Mouse (Mus musculus) thymus, postnatal 4 days (tissue): ENCODE measurements around the gene Mast4.
"Not testable (repeated sequence)": the region's sequence is repeated elsewhere in the genome, so short reads cannot be mapped to it uniquely, and the experiment has no call there.

ENCODE experiments used
- DNase-seq: peaks from one replicate; pipeline ENCODE4 v3.0.0; 2021

The Mast4 gene

DNA sequence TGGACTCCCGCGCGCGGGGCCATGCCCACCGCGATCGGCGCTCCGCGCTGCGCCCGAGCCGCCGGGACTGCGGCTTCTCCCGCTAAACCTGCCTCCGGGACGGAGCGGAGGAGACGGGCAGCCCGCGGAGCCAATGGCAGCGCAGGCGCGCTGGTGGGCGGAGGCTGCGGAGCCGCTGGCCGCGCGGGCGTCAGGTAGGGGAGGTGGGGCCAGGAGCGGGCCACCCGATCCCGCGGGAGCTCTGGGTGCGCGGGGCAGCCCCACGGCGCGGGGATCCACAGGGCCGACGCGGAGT lies at the start of gene Mast4:
Gene Mast4, minus strand, starts transcription at position 106 of the 295 bp plus-strand sequence.
- DNase-seq = peak; percentile 77

DNA sequence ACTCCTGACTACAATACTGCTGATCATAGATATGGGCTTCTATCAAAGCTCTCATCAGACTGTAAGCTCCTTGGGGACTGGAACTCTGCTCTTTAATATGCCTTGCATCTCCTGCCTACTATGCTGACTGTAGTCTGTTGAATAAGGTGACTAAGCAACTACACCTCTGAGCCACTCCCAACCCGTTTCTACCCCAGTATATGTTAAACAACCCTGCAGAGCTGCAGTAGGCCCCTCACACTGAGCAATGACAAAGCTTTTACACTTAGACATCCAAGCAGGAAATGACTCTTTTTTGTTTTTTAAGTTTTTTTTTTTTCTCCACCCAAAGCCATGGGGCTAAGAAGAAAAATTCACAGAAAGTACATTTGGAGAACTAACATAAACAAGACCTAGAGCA lies 40.2 kb upstream of the Mast4 start:
- no peak for DNase-seq

DNA sequence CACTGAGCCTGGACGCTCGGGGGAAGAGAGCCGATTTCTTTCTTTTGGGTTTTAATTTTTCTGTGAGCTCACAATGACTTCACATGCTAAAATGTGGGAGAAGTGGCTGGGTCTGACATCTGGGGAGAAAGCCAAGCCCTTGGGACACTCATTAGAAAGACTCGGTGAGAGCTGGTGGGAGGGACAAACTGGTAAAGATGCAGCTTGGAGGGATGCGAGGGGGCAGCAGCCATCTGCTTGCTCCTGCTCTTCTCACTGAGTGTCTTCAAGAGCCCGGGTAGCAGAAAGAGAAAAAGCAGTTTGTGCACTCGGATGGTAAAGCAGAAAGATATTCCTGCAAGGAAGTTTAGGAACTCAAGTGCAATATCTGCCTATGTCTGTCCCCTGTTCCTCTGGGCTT lies 34.9 kb upstream of the Mast4 start:
- no peak for DNase-seq

DNA sequence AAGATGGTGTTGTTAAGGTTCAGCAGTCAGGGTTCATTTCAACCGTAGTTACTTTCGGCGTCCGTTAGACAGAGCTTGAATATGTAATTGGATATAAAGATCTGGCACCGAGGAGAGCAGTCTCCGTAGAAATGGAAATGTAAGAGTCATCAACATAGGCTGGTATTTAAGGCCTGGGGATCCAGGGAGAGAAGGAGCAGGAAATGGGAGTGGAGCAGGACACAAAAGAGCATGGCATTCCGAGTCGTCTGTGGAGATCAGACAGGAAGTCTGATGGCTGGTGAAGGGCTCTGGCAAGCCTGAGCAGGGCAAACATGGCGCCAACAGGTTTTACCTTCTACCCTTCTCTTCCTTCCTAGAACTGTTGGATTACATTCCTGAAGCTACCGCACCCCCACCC lies 28.9 kb upstream of the Mast4 start:
- no peak for DNase-seq

DNA sequence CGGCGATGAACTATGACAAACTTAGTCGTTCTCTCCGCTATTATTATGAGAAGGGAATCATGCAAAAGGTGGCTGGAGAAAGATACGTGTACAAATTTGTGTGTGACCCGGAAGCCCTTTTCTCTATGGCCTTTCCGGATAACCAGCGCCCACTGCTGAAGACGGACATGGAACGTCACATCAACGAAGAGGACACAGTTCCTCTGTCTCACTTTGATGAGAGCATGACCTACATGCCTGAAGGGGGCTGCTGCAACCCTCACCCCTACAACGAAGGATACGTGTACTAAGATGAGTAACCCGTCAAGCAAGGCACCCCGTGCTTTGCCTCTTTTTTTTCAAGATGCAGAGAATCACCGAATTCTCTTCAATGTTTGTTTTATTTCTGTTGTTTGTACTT lies 23.1 kb upstream of the Mast4 start:
- DNase-seq = not testable (repeated sequence)

DNA sequence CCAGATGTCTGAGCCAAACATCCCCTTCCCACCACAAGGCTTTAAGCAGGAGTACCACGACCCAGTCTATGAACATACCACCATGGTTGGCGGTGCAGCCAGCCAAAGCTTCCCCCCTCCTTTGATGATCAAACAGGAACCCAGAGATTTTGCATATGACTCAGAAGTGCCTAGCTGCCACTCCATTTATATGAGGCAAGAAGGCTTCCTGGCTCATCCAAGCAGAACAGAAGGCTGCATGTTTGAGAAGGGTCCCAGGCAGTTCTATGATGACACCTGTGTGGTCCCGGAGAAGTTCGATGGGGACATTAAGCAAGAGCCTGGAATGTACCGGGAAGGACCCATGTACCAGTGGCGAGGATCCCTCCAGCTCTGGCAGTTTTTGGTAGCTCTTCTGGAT lies 22.6 kb upstream of the Mast4 start:
- DNase-seq = not testable (repeated sequence)

DNA sequence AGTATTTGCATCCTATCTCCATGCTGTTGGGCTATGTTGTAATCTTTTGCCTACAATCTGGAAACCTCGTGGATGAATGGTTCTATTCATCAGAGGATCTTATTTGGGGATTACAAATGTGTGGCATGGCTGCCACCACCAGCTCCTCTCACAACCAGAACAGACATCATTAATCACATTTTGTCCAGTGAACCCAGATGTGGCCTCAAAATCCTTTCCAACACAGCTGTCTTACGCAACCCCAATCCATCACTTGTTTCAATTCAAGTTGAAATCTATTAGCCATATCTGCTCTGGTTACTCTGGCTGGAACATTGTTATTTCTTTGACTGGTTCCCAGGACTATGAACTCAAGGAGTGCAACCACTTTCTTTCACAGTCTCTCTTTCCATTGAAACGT lies 20.4 kb upstream of the Mast4 start:
- DNase-seq = no peak

DNA sequence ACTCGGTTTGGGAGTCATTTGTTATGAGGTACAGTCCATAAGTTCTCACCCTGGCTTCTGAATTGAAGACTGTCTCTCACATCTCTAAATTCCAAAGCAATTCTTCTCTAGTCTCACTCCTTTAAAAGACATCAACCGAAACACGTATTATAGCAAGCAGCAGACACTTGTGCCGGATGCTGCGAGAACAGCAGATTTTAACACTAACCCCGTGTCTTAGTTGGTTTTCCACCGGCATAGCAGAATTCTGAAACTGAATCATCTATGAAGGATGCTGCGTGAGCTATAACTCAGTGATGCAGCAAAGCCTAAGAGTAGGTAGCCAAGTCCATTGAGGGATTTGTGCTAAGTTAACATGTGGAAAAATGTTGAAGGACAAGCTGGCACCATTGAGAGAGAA lies 10.5 kb upstream of the Mast4 start:
- no peak for DNase-seq

DNA sequence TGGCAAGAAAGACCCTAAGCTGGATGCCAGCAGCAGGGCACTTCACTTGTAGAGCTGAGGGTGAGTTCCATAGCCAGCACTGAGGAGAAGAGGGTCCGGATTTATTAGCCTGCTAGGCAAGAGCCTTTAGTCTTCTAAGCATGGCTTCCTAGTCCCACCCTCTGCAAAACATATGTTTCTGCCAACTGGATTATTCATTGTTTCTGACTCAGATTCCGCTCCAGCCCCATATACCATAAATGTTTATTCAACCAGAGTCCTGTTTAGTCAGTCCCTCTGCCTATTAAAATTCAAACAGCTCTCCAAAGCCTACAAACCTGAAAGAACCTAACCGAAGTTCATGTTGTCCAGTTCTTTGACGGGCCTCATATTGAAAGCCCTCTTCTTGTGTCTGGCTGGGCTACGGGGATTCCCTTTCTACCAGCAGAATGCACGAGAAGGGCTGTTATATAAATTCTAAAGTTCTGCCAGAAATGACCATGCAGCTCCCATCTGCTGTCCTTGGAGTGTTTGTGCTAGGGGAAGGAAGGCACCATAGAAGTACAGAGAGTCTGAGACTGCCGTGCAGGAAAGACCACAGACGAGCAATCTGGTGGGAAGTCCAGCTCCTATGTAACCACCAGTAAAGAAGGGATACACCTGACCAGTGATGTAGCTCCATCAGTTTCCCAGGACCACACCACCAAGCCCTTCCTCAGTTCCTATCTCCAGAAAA lies 9.9 kb upstream of the Mast4 start:
- no peak for DNase-seq

DNA sequence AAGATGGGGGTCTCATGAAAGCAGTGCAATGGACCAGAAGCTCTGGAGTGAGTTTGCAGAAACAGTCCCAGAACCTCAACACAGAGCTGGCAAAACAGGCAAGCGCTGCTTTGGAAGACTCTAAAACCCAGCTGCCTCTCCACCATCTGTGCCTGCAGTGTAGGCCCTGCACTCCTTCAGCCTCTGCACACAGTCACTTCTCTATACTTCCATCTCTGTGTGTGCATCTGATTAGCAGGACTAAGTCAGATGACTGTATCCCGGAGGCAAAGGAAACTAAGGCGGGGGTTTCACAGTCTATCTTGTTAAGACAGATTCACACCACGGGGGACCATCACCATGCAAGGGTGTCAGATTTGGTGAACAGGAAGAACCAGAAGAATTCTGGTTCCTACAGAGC lies 6.7 kb upstream of the Mast4 start:
- no peak for DNase-seq

DNA sequence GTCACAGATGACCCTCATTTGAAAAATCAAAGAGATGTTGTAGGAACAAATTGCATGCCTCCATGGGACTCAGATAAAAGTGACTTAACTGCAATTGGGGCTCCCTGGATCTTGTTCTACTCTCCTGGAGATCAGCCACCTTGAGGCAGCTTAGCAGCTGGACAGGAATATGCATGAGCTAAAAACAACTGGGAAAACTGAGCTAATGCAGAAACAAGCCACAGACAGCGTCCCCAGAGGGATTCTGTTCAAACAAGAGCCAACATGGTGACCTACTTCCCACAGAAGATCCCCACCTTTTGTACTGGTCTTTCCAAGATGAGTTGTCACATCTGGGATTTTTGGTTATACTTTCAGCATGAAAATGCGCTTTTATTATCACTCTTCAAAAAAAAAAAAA lies 4.3 kb upstream of the Mast4 start:
- DNase-seq = no peak

DNA sequence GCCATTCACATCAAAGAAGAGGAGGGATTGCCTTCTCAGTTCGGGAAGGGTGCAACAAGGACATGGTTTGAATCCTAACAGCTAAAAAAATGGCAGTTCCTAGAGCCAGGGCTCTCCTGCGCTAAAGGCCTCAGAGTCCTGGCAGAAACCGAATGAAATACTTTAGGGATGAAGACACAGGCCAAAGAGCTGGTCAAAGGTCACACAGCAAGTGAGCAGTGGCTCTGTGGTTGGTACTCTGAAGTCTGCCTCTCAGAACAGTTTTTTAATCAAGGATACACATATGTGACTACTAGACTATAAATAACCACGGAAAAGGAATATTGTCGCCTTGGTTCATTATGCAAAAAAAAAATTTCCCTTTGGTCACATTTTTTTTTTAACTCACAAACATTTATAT lies 1.9 kb upstream of the Mast4 start:
- DNase-seq = no peak

DNA sequence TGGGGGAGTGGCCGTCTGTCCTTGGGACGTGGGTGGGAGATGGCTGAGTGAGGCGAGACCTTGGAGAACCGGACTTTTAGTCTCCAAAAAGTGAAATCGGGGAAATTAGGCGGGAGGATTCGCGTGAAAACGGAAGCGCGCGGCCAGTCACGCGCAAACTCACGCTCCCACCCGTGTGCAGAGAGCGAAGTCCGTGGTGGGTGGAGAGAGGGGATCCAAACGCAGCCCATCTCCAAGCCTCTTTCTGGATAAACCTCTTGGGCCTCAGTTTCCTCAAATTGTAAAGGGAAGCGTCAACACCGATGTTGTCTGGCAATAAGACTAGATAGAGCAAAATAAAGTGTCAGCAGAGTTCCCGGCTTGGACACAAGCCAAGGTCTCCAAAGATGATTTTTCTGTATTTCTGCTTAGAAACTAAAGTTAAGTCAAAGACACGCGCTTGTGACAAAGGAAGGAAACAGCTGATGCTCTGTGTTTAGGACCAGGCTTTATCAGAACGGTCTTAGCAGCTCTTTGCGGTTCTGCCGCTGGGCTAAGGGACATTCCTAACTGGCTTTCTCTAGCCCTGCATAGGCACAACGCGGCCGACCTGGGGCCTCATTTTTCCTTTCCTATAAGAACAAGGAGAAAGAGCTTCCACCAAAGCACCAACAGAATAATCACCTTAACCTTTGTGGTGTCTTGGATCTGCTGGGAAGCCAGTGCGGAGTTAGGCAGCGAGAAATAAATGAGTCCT lies 594 bp upstream of the Mast4 start:
- DNase-seq = no peak

DNA sequence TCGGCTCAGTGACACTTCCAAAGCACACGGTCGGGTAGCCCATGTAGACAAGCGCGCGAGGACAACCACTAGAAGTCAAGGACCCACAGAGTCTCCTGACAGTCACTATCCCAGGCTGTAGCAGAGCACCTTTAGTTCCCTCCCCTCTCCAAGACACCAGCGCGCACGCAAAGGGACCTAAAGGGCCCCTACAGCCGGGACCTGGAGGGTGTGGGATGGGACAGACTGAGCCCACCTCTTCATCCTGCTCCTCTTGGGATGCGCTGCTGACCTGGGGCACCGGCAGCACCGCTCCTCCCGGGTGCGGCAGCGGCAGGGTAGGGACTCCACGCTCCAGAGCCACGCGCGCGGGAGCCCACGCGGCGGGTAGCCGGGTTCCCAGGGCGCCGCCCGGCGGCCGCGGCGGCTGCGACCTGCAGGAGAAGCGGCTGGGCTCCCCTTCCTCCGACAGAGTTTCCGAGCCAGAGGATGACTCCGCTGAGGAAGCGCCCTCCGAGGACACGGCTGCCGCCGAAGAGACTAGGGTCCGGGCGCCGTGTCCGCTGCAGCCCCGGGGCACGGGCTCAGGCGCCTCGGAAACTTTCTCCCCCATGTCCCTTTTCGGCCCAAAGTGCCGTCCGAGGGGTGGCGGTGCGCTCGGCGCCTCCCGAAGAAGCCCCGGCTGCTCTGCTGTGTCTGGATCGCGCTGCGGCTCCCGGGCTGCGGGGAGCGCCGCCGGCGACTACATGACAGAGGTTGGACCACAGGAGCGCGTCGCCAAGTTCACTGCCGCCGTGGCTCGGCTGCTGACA lies 501 bp downstream of the Mast4 start:
- peak; percentile 46 for DNase-seq

DNA sequence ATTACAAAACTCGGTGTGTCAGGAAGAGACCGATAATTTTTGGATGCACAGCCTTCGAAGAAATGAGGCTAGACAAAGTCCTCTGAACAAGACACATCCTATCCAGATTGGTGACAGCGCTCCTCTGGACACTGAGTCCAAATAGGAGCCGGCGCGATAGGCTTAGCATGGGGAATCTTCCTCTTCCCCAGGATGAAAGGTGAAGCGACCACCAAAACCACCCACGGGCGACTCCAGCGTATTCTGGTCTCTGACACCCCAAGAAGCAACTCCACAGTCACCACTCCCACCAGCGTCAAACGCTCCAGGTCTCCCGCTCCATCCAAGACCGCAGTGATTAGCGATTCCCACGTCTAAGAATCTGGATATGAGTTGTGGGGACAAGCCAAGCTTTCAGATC lies 1.1 kb downstream of the Mast4 start:
- DNase-seq = no peak

DNA sequence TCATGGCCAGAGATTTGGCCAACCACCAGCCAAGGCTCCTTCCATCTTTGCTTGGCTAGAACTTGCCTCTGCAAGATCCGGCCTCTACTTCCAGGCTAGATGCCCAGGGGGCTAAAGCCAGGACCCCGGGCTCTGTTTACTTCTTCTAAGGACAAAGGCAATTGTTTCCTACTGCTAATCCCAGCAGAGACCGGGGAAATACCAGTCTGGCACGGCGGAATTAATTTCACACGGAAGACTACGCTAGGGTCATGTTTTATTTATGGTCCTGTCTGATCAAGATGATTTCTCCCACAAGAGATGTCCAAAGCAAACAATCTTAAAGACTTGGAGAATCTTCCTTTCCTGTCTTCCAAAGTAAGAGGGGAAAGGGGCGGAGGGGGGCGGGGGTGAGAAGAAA lies 1.6 kb downstream of the Mast4 start:
- DNase-seq = no peak

DNA sequence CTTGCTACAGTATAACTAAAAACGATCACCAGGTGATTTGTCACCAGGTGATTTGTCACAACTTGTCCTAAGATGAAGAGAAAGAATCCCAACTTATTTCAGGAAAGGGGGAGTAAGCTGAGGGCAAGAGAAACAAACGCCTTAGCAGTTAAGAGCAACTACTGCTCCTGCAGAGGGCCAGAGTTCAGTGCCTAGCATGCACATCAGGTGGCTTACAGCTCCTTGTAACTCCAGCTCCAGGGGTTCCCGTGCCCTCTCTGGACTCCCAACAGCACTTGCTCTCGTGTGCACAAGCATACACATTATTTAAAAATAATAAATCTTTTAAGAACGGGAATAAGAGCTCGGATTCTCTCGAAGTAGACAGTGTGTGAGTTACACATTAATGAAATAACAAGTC lies 3.2 kb downstream of the Mast4 start:
- DNase-seq = no peak

DNA sequence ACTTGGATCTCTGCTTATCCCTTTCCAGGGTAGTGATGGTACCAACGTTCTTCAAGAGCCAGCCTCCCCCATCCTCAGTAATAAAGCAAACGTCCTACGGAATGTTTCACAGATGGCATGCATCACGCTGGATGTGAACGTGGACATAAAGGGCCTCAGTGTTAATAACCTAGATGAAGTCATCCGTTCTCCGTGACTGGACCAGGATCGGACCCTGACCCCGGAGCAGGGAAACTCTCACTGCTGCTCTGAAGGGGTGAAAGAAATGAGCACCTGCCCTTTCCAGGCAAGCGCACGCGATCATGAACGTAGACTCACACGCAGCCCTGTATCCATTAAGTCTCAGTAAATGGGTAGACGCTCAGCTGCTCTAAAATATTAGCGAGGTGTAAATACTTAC lies 6.0 kb downstream of the Mast4 start:
- no peak for DNase-seq

DNA sequence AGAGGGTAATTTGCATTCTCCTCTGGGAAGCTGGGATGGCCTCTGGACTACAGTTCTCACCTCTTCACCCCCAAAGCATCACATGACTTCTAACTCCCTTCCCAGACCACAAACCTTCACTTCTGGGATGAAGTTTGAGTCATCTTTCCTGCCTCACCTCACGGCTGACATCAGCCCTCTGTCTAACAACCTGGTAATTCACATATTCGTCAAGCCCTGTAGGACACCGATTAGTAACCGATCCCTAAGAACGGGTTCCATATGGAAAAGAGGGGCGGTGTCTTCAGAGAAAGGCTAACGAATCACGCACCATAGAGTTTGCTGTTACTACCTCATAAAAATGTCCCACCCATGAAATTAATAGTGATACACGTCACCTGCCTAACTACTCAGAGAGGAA lies 6.5 kb downstream of the Mast4 start:
- no peak for DNase-seq

DNA sequence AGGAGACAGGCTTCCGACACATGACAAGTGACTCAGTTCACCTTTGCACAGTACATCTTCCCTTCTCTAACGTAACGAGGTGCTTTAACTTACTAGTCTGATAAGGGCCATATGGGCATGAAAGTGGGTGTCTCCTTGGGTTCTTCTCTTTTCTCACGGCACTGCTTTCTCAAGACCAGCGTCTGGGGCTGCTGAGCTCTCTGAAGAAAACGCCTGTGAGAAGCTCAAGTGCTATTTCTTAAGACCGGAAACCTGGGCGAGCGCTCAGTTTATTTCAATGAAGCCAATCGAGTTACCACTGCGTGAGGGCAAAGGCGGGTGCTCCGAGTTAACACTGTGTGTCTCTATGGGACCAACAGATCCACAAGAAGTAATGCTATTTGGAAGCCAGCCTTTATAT lies 8.1 kb downstream of the Mast4 start:
- no peak for DNase-seq

DNA sequence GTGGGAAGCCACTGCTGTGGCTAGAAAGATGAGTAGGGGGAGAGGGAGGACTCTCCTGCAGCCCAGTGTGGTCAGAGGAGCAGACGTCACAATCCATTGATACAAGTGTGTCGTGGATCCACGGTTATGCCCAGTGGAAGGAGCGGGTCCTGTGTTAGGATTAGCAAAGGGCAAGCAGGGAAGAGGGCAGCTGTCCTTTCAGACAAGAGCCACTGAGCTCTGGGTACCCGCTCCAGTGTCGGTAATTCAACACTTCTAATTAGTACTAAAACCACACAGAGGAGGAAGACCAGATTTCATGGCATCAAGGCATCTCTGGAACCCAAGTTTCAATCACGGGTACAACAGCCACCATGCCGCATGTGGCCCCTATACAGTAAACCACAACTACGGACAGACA lies 14.4 kb downstream of the Mast4 start:
- no peak for DNase-seq

DNA sequence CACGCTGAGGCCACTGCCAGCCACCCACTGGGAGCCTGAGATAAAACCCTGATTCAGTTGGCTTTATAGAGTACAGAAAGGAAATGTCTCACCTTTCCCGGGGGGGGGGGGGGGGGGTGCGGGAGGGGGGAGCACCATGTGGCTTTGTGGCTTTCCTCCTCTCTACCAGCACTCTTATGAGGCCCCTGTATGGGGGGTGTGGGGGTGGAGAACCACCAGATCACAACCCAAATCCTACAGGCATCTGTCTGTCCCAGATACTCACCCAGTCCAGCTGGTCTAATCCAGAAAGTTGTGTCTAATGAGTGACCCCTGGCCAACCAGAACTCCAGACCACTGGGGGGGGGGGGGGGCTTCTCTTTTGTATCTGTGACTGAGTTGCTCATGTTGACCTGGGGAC lies 15.0 kb downstream of the Mast4 start:
- DNase-seq = no peak

DNA sequence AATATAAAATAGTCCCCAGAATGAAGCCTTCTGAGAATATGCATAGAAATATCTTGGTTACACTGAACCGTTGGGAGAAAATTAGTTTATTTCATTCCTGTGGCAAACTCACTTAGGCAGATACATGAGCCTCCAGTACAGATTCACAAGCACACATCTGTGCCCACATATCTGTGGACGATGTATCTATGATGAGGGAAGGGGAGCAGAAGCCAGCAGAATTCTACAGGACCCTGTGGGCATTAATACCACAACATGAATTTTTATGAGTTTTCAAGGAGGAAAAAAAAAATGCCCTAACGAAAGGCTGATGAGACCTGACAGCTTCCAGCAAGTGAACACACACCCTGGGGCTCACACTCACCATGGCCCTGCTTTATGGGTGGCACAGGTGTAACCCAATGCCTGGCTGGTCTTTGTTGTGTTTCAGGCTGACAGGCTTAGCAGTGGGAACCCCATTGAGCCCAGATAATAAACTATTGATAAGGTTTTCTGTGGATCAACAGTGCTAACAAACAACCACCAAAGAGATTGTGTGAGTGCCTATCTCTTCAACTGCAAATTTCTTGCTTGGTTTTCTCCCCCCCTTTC lies 17.4 kb downstream of the Mast4 start:
- no peak for DNase-seq
